Comparison of ENCODE assay signal across 8 mouse cellular contexts in the genomic region with DNA sequence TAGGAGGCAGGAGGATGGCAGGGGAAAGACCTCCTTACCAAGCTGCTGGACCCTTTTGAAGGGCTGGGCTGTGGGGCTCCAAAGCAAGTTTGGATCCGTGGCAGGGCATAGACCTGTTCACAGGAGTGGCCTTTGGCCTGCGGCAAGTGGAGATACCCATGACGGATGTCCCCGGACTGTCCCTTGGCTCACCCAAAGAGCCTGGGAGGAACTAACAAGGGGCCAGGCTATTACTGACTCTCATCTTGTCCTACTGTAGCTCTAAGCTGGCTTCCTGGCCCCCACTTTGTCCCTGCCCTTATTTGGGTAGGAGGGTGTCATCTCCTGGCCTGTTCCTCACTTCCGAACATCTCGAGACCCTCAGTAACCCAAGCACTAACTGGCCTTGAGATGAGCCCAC. TPM values are rescaled to one million over a fixed set of nuclear protein-coding genes. Genes with fewer than 3 reads are reported as not detected.
DNase-seq lines count a peak whose midpoint lies in the region; ATAC-seq and TF ChIP-seq lines count a peak whose summit lies in the region.

No protein-coding gene starts in this region.

- H3K27ac ChIP-seq in layer of hippocampus, adult 2 months = peak overlapping the region; percentile 87
- H3K27ac ChIP-seq in embryonic fibroblast, embryonic 13.5 days (ENCODE audit: insufficient read depth, low read length) = peak overlapping the region; percentile 72
- H3K27ac ChIP-seq in neural tube, embryonic 12.5 days = peak overlapping the region; percentile 3

- H3K9me3 ChIP-seq in neural tube, embryonic 12.5 days = no peaks in the 10 kb centered on the region

- TF ChIP-seq POLR2A in embryonic fibroblast, embryonic 13.5 days (IDR thresholded peaks at IDR 0.05; ENCODE audit: low read depth, low read length) = no peak

- WGBS in neural tube, embryonic 12.5 days = 79% methylated on average over 6 of the region's 6 CpGs

- H3K9ac ChIP-seq in neural tube, embryonic 12.5 days = no peak overlapping the region

- peak overlapping the region; percentile 44 for H3K4me2 ChIP-seq in neural tube, embryonic 12.5 days (replicated peaks)

- no peak for DNase-seq in layer of hippocampus, adult 2 months (ENCODE audit: low spot score in 2 of 2)
- no peak for DNase-seq in layer of hippocampus, adult 8-10 months (ENCODE audit: low spot score in 2 of 2)
- peak; percentile 23 to 67 for DNase-seq in kidney, postnatal 25 days
- no peak for DNase-seq in embryo, embryonic 11 days
- DNase-seq in adrenal gland, adult 8-10 months = no peak
- DNase-seq in left cerebral cortex, adult 9 months (ENCODE audit: low spot score in 2 of 2) = no peak

- H3K27me3 ChIP-seq in neural tube, embryonic 12.5 days (replicated peaks) = no peaks in the 10 kb centered on the region

- peaks cover under 1% of the 10 kb centered on the region; the same call in 1 of the 2 replicates for H3K36me3 ChIP-seq in neural tube, embryonic 12.5 days

- no peak for TF ChIP-seq CTCF in layer of hippocampus, adult 2 months (conservative IDR thresholded peaks at IDR 0.05)
- no peak for TF ChIP-seq CTCF in embryonic fibroblast, embryonic 13.5 days (IDR thresholded peaks at IDR 0.05; ENCODE audit: borderline replicate concordance, insufficient read depth, low read length)

- ATAC-seq in neural tube, embryonic 12.5 days (ENCODE audit: low FRiP score, low read depth) = peak; percentile 10; the same call in 1 of the 2 replicates

- peaks cover 29% of the 10 kb centered on the region for H3K4me1 ChIP-seq in embryonic fibroblast, embryonic 13.5 days (ENCODE audit: control insufficient read depth, insufficient read depth, low read length)
- H3K4me1 ChIP-seq in neural tube, embryonic 12.5 days = peaks cover 36% of the 10 kb centered on the region

- H3K4me3 ChIP-seq in layer of hippocampus, adult 2 months = peak overlapping the region; percentile 47
- H3K4me3 ChIP-seq in embryonic fibroblast, embryonic 13.5 days (ENCODE audit: insufficient read depth, low read length) = peak overlapping the region; percentile 1; the same call in 1 of the 2 replicates
- H3K4me3 ChIP-seq in neural tube, embryonic 12.5 days = no peak overlapping the region

RNA-seq across cellular contexts. Expression of a gene that starts 0.6 kb away (rescaled TPM):
- total RNA-seq in layer of hippocampus, adult 2 months (2021) = 1 to 10 TPM; 3.5 to 3.8 TPM
- total RNA-seq in layer of hippocampus, adult 8-10 months (2022) = 1 to 10 TPM; 3.0 to 7.6 (median 5.2) TPM
- 4.0 and 6.7 TPM in 2 replicates for polyA plus RNA-seq in embryonic fibroblast, embryonic 13.5 days (2011; ENCODE audit: insufficient read length, low read depth, missing spikeins)
- polyA plus RNA-seq in neural tube, embryonic 12.5 days (2016; fragmentation: Nextera tagmentation; extraction: Ambion mirVana) = 7.3 and 7.5 TPM in 2 replicates
- 1 to 10 TPM; 4.4 to 9.9 (median 7.0) TPM for total RNA-seq in adrenal gland, adult 8-10 months (2022)

RNA-seq across cellular contexts. Expression of a gene that starts 40.3 kb away (rescaled TPM):
- total RNA-seq in layer of hippocampus, adult 2 months (2021) = not detected
- total RNA-seq in layer of hippocampus, adult 8-10 months (2022) = not detected
- polyA plus RNA-seq in embryonic fibroblast, embryonic 13.5 days (2011; ENCODE audit: insufficient read length, low read depth, missing spikeins) = not detected in 2 replicates
- not detected in 2 replicates for polyA plus RNA-seq in neural tube, embryonic 12.5 days (2016; fragmentation: Nextera tagmentation; extraction: Ambion mirVana)
- total RNA-seq in adrenal gland, adult 8-10 months (2022) = 1 to 10 TPM in 3 of 4 experiments, under 1 TPM in 1; 0.74 to 4.3 (median 2.8) TPM

RNA-seq across cellular contexts. Expression of a gene that starts 46.6 kb away (rescaled TPM):
- total RNA-seq in layer of hippocampus, adult 2 months (2021) = not detected
- total RNA-seq in layer of hippocampus, adult 8-10 months (2022) = not detected
- polyA plus RNA-seq in embryonic fibroblast, embryonic 13.5 days (2011; ENCODE audit: insufficient read length, low read depth, missing spikeins) = not detected in 2 replicates
- not detected in 2 replicates for polyA plus RNA-seq in neural tube, embryonic 12.5 days (2016; fragmentation: Nextera tagmentation; extraction: Ambion mirVana)
- 10 to 100 TPM in 1 of 4 experiments, 1 to 10 TPM in 3; 6.4 to 14.0 (median 8.7) TPM for total RNA-seq in adrenal gland, adult 8-10 months (2022)

RNA-seq across cellular contexts. Expression of a gene that starts 58.2 kb away (rescaled TPM):
- not detected for total RNA-seq in layer of hippocampus, adult 2 months (2021)
- not detected for total RNA-seq in layer of hippocampus, adult 8-10 months (2022)
- polyA plus RNA-seq in embryonic fibroblast, embryonic 13.5 days (2011; ENCODE audit: insufficient read length, low read depth, missing spikeins) = not detected in 2 replicates
- not detected in 2 replicates for polyA plus RNA-seq in neural tube, embryonic 12.5 days (2016; fragmentation: Nextera tagmentation; extraction: Ambion mirVana)
- total RNA-seq in adrenal gland, adult 8-10 months (2022) = 10 to 100 TPM; 18.5 to 49.4 (median 27.4) TPM

Comparison
In these comparisons a context has a peak if more than half of its experiments do, and no peak if none do; other contexts are left out.
1. DNase-seq: peak in kidney, postnatal 25 days (2 of 2); none in layer of hippocampus, adult 2 months (0 of 2), layer of hippocampus, adult 8-10 months (0 of 2), embryo, embryonic 11 days (single experiment), adrenal gland, adult 8-10 months (single experiment) and left cerebral cortex, adult 9 months (0 of 2).
2. H3K27ac ChIP-seq: peak in every context shown above with its lines; median percentile 87 in layer of hippocampus, adult 2 months; 72 in embryonic fibroblast, embryonic 13.5 days; 3 in neural tube, embryonic 12.5 days.
3. RNA of a gene that starts 46.6 kb away (total RNA-seq): 6.4 to 14.0 TPM in adrenal gland, adult 8-10 months; not detected in layer of hippocampus, adult 2 months and not detected in layer of hippocampus, adult 8-10 months; every median in the first group is over 4 times any median in the second.